Mouse (Mus musculus): ENCODE measurements around the gene Cbr1. TPM values are rescaled to one million over a fixed set of nuclear protein-coding genes. Genes with fewer than 3 reads are reported as not detected.
A peak's percentile ranks its signal among the peaks of the same experiment; 100 is the strongest.

Gene Cbr1
- polyA plus RNA-seq (2012; rRNA removed): 35.7 and 51.9 TPM in 2 replicates

DNA sequence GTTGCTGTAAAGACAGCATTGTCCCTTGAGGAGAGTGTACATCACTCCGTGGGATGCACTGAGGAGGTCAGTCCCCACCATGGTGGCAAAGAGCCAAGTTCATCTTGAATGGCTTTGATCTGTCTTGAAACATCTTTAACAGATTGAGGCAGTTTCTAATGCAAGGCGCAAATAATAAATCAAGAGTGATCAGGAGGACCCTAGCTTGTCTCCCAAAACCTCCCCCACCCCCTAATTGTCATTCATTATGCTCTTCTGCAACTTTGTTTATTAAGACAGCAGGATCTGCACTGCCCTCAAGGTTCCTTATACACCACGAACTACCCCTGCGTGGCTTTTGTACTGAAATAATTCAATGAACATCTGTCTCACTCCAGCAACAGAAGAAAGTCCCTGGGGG, at the start of gene Cbr1:
Cbr1 (plus strand) TSS at position 301 of the 400 bp plus-strand sequence.
- TF ChIP-seq CTCF (IDR thresholded peaks at IDR 0.05; ENCODE audit: control insufficient read depth, insufficient read depth, insufficient replicate concordance, low read depth, low read length) (no peak), POLR2A (IDR thresholded peaks at IDR 0.05; ENCODE audit: control insufficient read depth, low read depth, low read length) (no peak)
- no peaks in the 10 kb centered on the region for H3K36me3 ChIP-seq (ENCODE audit: control insufficient read depth, insufficient read depth, low read length)
- no peaks in the 10 kb centered on the region for H3K27me3 ChIP-seq (ENCODE audit: control insufficient read depth, insufficient read depth, low read length)
- H3K27ac ChIP-seq (ENCODE audit: control insufficient read depth, insufficient read depth, low read depth, low read length): peak within 1 kb of the TSS; percentile 94; the same call in 1 of the 2 replicates
- H3K4me3 ChIP-seq (ENCODE audit: control insufficient read depth, low read depth, low read length): peak within 1 kb of the TSS; percentile 99
- peaks cover 16% of the 10 kb centered on the region for H3K4me1 ChIP-seq (ENCODE audit: control insufficient read depth, insufficient read depth, low read length)

DNA sequence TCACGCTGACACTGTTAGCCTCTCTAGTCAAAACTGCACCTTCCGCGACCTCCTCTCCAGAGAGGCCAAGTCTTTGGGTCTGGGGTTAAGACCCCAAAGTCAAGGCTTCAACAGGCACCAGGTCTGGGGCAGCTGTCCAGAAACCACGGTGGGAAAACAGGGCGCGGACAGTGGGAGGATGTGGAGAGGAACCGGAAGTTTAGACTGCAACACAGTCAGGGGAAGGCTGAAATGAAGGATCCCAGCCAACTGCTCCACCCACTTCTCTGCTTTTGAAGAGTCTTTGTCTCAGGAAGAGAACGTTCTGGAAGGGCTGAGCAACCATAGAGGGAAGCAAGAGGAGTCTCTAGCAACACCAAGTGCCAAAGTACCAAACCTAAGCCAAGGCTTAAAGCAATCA, 48.0 kb upstream of the Cbr1 start:
- Histone ChIP-seq H3K27ac (ENCODE audit: control insufficient read depth, insufficient read depth, low read depth, low read length) (no peak overlapping the region), H3K4me1 (ENCODE audit: control insufficient read depth, insufficient read depth, low read length) (peaks cover 4% of the 10 kb centered on the region), H3K27me3 (ENCODE audit: control insufficient read depth, insufficient read depth, low read length) (no peaks in the 10 kb centered on the region), H3K4me3 (ENCODE audit: control insufficient read depth, low read depth, low read length) (peak overlapping the region; percentile 41), H3K36me3 (ENCODE audit: control insufficient read depth, insufficient read depth, low read length) (no peaks in the 10 kb centered on the region)
- TF ChIP-seq CTCF (IDR thresholded peaks at IDR 0.05; ENCODE audit: control insufficient read depth, insufficient read depth, insufficient replicate concordance, low read depth, low read length) (no peak), POLR2A (IDR thresholded peaks at IDR 0.05; ENCODE audit: control insufficient read depth, low read depth, low read length) (no peak)

DNA sequence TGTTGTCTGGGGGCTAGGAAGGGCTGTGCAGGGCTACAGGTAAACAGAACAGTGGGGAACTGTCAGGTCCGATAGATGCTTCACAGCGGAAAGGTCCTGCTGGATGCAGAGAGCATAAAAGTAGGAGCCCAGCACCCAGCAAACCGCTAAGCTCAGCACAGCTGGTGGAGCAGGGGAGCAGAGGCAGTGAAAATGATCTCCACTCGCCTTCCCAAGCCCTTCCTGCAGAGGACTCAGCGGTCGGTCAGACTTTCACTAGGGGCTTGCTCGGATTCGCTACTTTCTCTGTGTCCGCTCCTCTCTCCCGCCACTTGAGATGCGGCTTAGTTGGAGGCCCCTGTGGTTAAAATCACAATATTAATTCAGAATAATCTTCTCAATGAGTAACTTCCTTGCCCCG, 47.2 kb upstream of the Cbr1 start:
- Histone ChIP-seq H3K27ac (ENCODE audit: control insufficient read depth, insufficient read depth, low read depth, low read length) (no peak overlapping the region), H3K36me3 (ENCODE audit: control insufficient read depth, insufficient read depth, low read length) (no peaks in the 10 kb centered on the region), H3K4me1 (ENCODE audit: control insufficient read depth, insufficient read depth, low read length) (peaks cover 4% of the 10 kb centered on the region), H3K4me3 (ENCODE audit: control insufficient read depth, low read depth, low read length) (no peak overlapping the region), H3K27me3 (ENCODE audit: control insufficient read depth, insufficient read depth, low read length) (no peaks in the 10 kb centered on the region)
- TF ChIP-seq CTCF (IDR thresholded peaks at IDR 0.05; ENCODE audit: control insufficient read depth, insufficient read depth, insufficient replicate concordance, low read depth, low read length) (no peak), POLR2A (IDR thresholded peaks at IDR 0.05; ENCODE audit: control insufficient read depth, low read depth, low read length) (no peak)

DNA sequence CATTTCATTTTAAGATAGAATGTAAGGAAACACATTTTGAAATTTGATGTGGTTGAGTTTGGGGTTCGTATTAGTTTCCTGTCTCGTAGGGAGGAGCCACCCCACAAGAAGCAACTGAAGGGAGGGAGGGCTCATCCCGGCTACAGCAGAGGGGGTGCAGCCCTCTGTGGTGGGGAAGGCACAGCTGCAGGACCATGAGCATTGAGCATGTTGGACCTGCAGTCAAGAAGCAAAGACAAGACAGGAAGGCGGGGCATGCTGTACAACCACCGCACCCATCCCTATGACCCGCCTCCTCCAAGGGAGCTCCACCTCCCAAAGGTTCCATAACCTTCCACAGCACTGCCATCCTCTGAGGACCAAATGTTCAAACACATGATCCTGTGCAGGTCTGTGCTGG, 33.3 kb upstream of the Cbr1 start:
- no peak overlapping the region for H3K27ac ChIP-seq (ENCODE audit: control insufficient read depth, insufficient read depth, low read depth, low read length)
- TF ChIP-seq CTCF (IDR thresholded peaks at IDR 0.05; ENCODE audit: control insufficient read depth, insufficient read depth, insufficient replicate concordance, low read depth, low read length): no peak
- TF ChIP-seq POLR2A (IDR thresholded peaks at IDR 0.05; ENCODE audit: control insufficient read depth, low read depth, low read length): no peak
- no peaks in the 10 kb centered on the region; the same call in 1 of the 2 replicates for H3K4me1 ChIP-seq (ENCODE audit: control insufficient read depth, insufficient read depth, low read length)
- H3K27me3 ChIP-seq (ENCODE audit: control insufficient read depth, insufficient read depth, low read length): no peaks in the 10 kb centered on the region
- no peaks in the 10 kb centered on the region for H3K36me3 ChIP-seq (ENCODE audit: control insufficient read depth, insufficient read depth, low read length)
- no peak overlapping the region for H3K4me3 ChIP-seq (ENCODE audit: control insufficient read depth, low read depth, low read length)

DNA sequence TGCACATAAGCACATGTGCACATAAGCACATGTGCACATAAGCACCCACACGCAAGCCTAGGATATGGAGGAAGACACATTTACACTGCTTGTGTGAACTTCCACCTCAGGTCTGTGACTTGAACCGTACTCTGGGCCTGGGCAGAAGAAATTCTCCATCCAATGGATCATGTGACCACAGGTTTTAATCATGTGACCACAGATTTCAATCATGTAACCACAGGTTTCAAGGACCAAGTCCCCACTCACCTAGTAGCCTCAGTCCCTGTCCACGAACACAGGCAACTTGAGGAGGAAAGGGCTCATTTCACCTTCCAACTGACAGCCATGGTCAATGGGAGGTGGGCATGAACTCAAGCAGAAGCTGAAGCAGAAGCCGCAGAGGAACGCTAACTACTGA, 32.2 kb upstream of the Cbr1 start:
- Histone ChIP-seq H3K4me1 (ENCODE audit: control insufficient read depth, insufficient read depth, low read length) (no peaks in the 10 kb centered on the region; the same call in 1 of the 2 replicates), H3K27me3 (ENCODE audit: control insufficient read depth, insufficient read depth, low read length) (no peaks in the 10 kb centered on the region), H3K27ac (ENCODE audit: control insufficient read depth, insufficient read depth, low read depth, low read length) (no peak overlapping the region), H3K36me3 (ENCODE audit: control insufficient read depth, insufficient read depth, low read length) (no peaks in the 10 kb centered on the region), H3K4me3 (ENCODE audit: control insufficient read depth, low read depth, low read length) (no peak overlapping the region)
- TF ChIP-seq POLR2A (IDR thresholded peaks at IDR 0.05; ENCODE audit: control insufficient read depth, low read depth, low read length) (no peak), CTCF (IDR thresholded peaks at IDR 0.05; ENCODE audit: control insufficient read depth, insufficient read depth, insufficient replicate concordance, low read depth, low read length) (no peak)

DNA sequence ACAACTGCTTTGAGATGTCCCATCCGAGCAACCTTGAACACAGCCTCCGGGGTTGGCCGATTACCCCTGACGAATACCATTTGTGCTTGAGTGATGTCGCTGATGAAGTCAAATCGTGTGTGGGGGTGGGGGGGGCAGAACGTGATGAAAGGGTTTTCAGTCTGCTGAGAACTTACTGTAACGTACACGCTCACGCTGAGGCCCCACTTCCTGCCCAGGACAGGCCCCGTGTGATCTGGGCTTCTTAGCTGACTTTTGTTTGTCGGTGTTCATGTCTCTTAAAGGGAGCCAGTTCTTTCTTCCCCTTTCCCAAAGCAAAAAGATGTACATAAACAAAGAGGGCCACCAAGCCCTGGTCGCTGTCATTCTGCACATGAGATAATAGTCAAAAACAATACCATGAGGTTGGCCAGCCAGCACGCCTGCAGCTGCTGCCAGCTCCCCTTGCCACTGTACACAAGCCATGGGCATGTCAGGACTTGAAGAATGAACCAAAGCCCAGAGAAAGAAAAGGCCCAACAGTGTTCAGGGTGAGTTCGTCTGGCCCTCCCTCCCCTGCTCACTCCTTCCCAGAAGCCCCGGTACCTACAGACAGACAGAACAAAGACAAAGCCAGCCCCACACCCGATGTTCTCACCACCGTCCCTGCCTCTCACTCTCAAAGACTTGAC, 31.0 kb upstream of the Cbr1 start:
- Histone ChIP-seq H3K27ac (ENCODE audit: control insufficient read depth, insufficient read depth, low read depth, low read length) (no peak overlapping the region), H3K27me3 (ENCODE audit: control insufficient read depth, insufficient read depth, low read length) (no peaks in the 10 kb centered on the region), H3K36me3 (ENCODE audit: control insufficient read depth, insufficient read depth, low read length) (no peaks in the 10 kb centered on the region), H3K4me1 (ENCODE audit: control insufficient read depth, insufficient read depth, low read length) (no peaks in the 10 kb centered on the region; the same call in 1 of the 2 replicates), H3K4me3 (ENCODE audit: control insufficient read depth, low read depth, low read length) (no peak overlapping the region)
- no peak for TF ChIP-seq CTCF (IDR thresholded peaks at IDR 0.05; ENCODE audit: control insufficient read depth, insufficient read depth, insufficient replicate concordance, low read depth, low read length)
- no peak for TF ChIP-seq POLR2A (IDR thresholded peaks at IDR 0.05; ENCODE audit: control insufficient read depth, low read depth, low read length)

DNA sequence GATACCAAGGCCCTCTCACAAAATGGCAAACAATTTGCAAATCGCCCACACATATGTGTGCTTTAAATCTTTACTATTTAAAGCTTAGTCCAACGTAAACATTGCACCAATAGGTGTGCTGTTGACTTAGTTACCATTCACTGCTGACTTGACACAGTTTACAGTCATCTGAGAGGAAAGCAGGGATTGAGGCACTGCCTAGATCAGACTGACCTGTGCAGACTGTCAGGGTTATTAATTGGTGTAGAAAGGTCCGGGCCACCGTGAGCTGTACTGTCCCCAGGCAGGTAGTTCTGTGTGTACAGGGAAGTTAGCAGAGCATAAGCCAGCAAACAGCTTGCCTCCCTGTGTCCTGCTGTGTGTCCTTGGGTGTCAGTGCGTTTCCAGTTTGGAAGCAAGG, 30.1 kb upstream of the Cbr1 start:
- Histone ChIP-seq H3K4me1 (ENCODE audit: control insufficient read depth, insufficient read depth, low read length) (no peaks in the 10 kb centered on the region; the same call in 1 of the 2 replicates), H3K4me3 (ENCODE audit: control insufficient read depth, low read depth, low read length) (no peak overlapping the region), H3K27ac (ENCODE audit: control insufficient read depth, insufficient read depth, low read depth, low read length) (no peak overlapping the region), H3K36me3 (ENCODE audit: control insufficient read depth, insufficient read depth, low read length) (no peaks in the 10 kb centered on the region), H3K27me3 (ENCODE audit: control insufficient read depth, insufficient read depth, low read length) (no peaks in the 10 kb centered on the region)
- TF ChIP-seq POLR2A (IDR thresholded peaks at IDR 0.05; ENCODE audit: control insufficient read depth, low read depth, low read length) (no peak), CTCF (IDR thresholded peaks at IDR 0.05; ENCODE audit: control insufficient read depth, insufficient read depth, insufficient replicate concordance, low read depth, low read length) (no peak)

Measured in testis, adult 2 months (tissue).